ENCODE assay signal across 22 mouse cellular contexts in the genomic region with DNA sequence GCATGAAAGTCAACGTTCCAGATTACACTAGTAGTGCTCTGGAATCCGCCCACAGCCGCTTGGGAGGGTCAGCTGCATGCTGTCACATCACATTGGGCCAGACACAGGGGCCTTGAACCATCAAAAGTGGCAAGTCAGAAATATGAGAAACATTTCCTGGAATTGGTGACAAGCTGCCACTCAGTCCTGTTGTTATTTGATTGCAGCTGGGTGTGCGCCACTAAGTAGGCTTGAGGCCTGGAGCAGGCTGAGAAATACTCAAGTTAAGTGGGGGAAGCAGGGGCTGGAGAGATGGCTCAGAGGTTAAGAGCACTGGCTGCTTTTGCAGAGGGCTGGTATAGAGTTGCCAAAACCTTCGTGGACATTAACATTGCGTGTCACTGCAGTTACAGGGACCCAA. TPM values are rescaled to one million over a fixed set of nuclear protein-coding genes. Genes with fewer than 3 reads are reported as not detected.
DNase-seq lines count a peak whose midpoint lies in the region; ATAC-seq and TF ChIP-seq lines count a peak whose summit lies in the region.
"Had no signal": no experiment of that assay in that cellular context is flagged by ENCODE, and none has a peak within 500 bp of the region (broad histone marks: within the 10 kb centered on the region; RNA-seq: fewer than 3 reads in every experiment).

No protein-coding gene starts in this region.

- H3K27me3 ChIP-seq in embryonic facial prominence, embryonic 12.5 days = no peaks in the 10 kb centered on the region
- H3K27me3 ChIP-seq in embryonic facial prominence, embryonic 10.5 days (replicated peaks; ENCODE audit: low read depth, poor library complexity, severe bottlenecking) = no peaks in the 10 kb centered on the region
- H3K27me3 ChIP-seq in lung, embryonic 14.5 days (ENCODE audit: insufficient read depth, low read length) = no peaks in the 10 kb centered on the region
- H3K27me3 ChIP-seq in forebrain, embryonic 14.5 days (replicated peaks; ENCODE audit: control insufficient read depth, insufficient read depth, low read length) = no peaks in the 10 kb centered on the region
- H3K27me3 ChIP-seq: forebrain, embryonic 13.5 days; heart, embryonic 13.5 days; hindbrain, embryonic 12.5 days had no signal

- peaks cover 5% of the 10 kb centered on the region; the same call in 1 of the 2 replicates for H3K4me1 ChIP-seq in embryonic facial prominence, embryonic 12.5 days
- peaks cover 10% of the 10 kb centered on the region for H3K4me1 ChIP-seq in embryonic facial prominence, embryonic 10.5 days
- peaks cover 2% of the 10 kb centered on the region; the same call in 1 of the 2 replicates for H3K4me1 ChIP-seq in lung, embryonic 14.5 days (ENCODE audit: insufficient read depth)
- no peaks in the 10 kb centered on the region for H3K4me1 ChIP-seq in forebrain, embryonic 14.5 days (ENCODE audit: control insufficient read depth, insufficient read depth, low read length)
- H3K4me1 ChIP-seq: forebrain, embryonic 13.5 days had no signal

- H3K4me3 ChIP-seq in embryonic facial prominence, embryonic 12.5 days = no peak overlapping the region
- no peak overlapping the region for H3K4me3 ChIP-seq in embryonic facial prominence, embryonic 10.5 days
- H3K4me3 ChIP-seq in lung, embryonic 14.5 days (ENCODE audit: low read depth, low read length) = no peak overlapping the region
- H3K4me3 ChIP-seq in forebrain, embryonic 14.5 days (ENCODE audit: low read depth, low read length) = no peak overlapping the region
- H3K4me3 ChIP-seq: forebrain, embryonic 13.5 days; gastrocnemius, adult 2 months; heart, adult 2 months; heart, embryonic 13.5 days; hindbrain, embryonic 12.5 days had no signal

- 80% methylated on average over 6 of the region's 6 CpGs for WGBS in embryonic facial prominence, embryonic 12.5 days
- 89% methylated on average over 6 of the region's 6 CpGs for WGBS in embryonic facial prominence, embryonic 10.5 days
- 73% methylated on average over 6 of the region's 6 CpGs for WGBS in lung, embryonic 14.5 days
- 90% methylated on average over 6 of the region's 6 CpGs for WGBS in forebrain, embryonic 14.5 days

- no peaks in the 10 kb centered on the region for H3K36me3 ChIP-seq in embryonic facial prominence, embryonic 12.5 days
- no peaks in the 10 kb centered on the region for H3K36me3 ChIP-seq in embryonic facial prominence, embryonic 10.5 days (replicated peaks)
- H3K36me3 ChIP-seq in lung, embryonic 14.5 days (ENCODE audit: insufficient read depth) = no peaks in the 10 kb centered on the region
- no peaks in the 10 kb centered on the region for H3K36me3 ChIP-seq in forebrain, embryonic 14.5 days (ENCODE audit: control insufficient read depth, insufficient read depth, low read length)
- H3K36me3 ChIP-seq: G1E; heart, embryonic 13.5 days; hindbrain, embryonic 12.5 days had no signal

- H3K9me3 ChIP-seq in embryonic facial prominence, embryonic 12.5 days = no peaks in the 10 kb centered on the region
- no peaks in the 10 kb centered on the region for H3K9me3 ChIP-seq in embryonic facial prominence, embryonic 10.5 days
- no peaks in the 10 kb centered on the region for H3K9me3 ChIP-seq in lung, embryonic 14.5 days (ENCODE audit: low read depth, low read length)
- H3K9me3 ChIP-seq in forebrain, embryonic 14.5 days (replicated peaks; ENCODE audit: control insufficient read depth, low read length) = no peaks in the 10 kb centered on the region
- H3K9me3 ChIP-seq: forebrain, embryonic 13.5 days; G1E; heart, embryonic 13.5 days; hindbrain, embryonic 12.5 days had no signal

- H3K4me2 ChIP-seq in embryonic facial prominence, embryonic 12.5 days (replicated peaks) = no peak overlapping the region
- H3K4me2 ChIP-seq in lung, embryonic 14.5 days = no peak overlapping the region
- H3K4me2 ChIP-seq in forebrain, embryonic 14.5 days (ENCODE audit: low read length) = no peak overlapping the region
- H3K4me2 ChIP-seq: forebrain, embryonic 13.5 days; heart, embryonic 13.5 days; hindbrain, embryonic 12.5 days had no signal

- ATAC-seq in embryonic facial prominence, embryonic 12.5 days (ENCODE audit: insufficient number of reproducible peaks, insufficient read depth, low FRiP score, low TSS enrichment) = 0 out of 2 replicates have a peak, but pooled peaks have one; percentile 47
- no peak for ATAC-seq in lung, embryonic 14.5 days (ENCODE audit: insufficient read depth)
- no peak for ATAC-seq in forebrain, embryonic 14.5 days
- ATAC-seq: CD4-positive, CD25-positive, alpha-beta regulatory T cell, adult 4 months; forebrain, embryonic 13.5 days; hindbrain, embryonic 16.5 days had no signal

- H3K27ac ChIP-seq in embryonic facial prominence, embryonic 12.5 days = no peak overlapping the region
- H3K27ac ChIP-seq in embryonic facial prominence, embryonic 10.5 days (replicated peaks) = no peak overlapping the region
- no peak overlapping the region for H3K27ac ChIP-seq in lung, embryonic 14.5 days (ENCODE audit: low read depth)
- no peak overlapping the region for H3K27ac ChIP-seq in forebrain, embryonic 14.5 days (ENCODE audit: low read depth, low read length)
- H3K27ac ChIP-seq: forebrain, embryonic 13.5 days; gastrocnemius, adult 2 months; heart, adult 2 months; heart, embryonic 13.5 days; hindbrain, embryonic 12.5 days had no signal

- TF ChIP-seq CTCF in lung, embryonic 14.5 days (IDR thresholded peaks at IDR 0.05; ENCODE audit: low read depth) = no peak

- no peak for DNase-seq in embryonic facial prominence, embryonic 10.5 days (ENCODE audit: low spot score)
- DNase-seq in lung, embryonic 14.5 days = peak; percentile 21
- DNase-seq in lung, postnatal 10 days = peak; percentile 70
- peak; percentile 51 to 83 for DNase-seq in lung, postnatal 4 days
- DNase-seq in forebrain, embryonic 14.5 days (ENCODE audit: low spot score) = no peak
- no peak for DNase-seq in gastrocnemius, postnatal 4 days (ENCODE audit: low spot score in 2 of 2)
- DNase-seq: adrenal gland, adult 8-10 months; B cell, adult 2 months; cerebellum, adult 11-12 months; cerebellum, adult 9-10 months; cerebellum, postnatal 25 days; gastrocnemius, adult 2 months; gastrocnemius, postnatal 36 days; heart, adult 2 months; heart, postnatal 4 days had no signal

- no peak overlapping the region for H3K9ac ChIP-seq in embryonic facial prominence, embryonic 12.5 days
- H3K9ac ChIP-seq in lung, embryonic 14.5 days = no peak overlapping the region
- H3K9ac ChIP-seq in forebrain, embryonic 14.5 days (ENCODE audit: low read length) = no peak overlapping the region
- H3K9ac ChIP-seq: forebrain, embryonic 13.5 days; heart, embryonic 13.5 days; hindbrain, embryonic 12.5 days had no signal

RNA-seq across cellular contexts. Expression of gene Bmp4, which starts 51.2 kb away (rescaled TPM):
- 41.5 and 45.7 TPM in 2 replicates for polyA plus RNA-seq in embryonic facial prominence, embryonic 12.5 days (2016; fragmentation: Nextera tagmentation; extraction: Ambion mirVana)
- 22.9 and 24.8 TPM in 2 replicates for polyA plus RNA-seq in embryonic facial prominence, embryonic 10.5 days (2016; fragmentation: Nextera tagmentation; extraction: Ambion mirVana)
- polyA plus RNA-seq in lung, embryonic 14.5 days (2014; fragmentation: Nextera tagmentation; extraction: Ambion mirVana) = 57.3 and 62.0 TPM in 2 replicates
- 1.2 and 1.7 TPM in 2 replicates for polyA plus RNA-seq in forebrain, embryonic 14.5 days (2014; fragmentation: Nextera tagmentation; extraction: Ambion mirVana)
- total RNA-seq in gastrocnemius, postnatal 4 days (2021) = 10 to 100 TPM; 19.5 to 34.7 TPM
- polyA plus RNA-seq: CD4-positive, CD25-positive, alpha-beta regulatory T cell, adult 4 months; G1E had no signal

Comparison
In these comparisons a context has a peak if more than half of its experiments do, and no peak if none do; other contexts are left out.
1. DNase-seq: peak in lung, embryonic 14.5 days (single experiment), lung, postnatal 10 days (single experiment) and lung, postnatal 4 days (2 of 2); none in embryonic facial prominence, embryonic 10.5 days (single experiment), forebrain, embryonic 14.5 days (single experiment) and gastrocnemius, postnatal 4 days (0 of 2).